Mouse (Mus musculus): Measurements from ENCODE around the gene Ldlrad3.

Gene Ldlrad3

DNA sequence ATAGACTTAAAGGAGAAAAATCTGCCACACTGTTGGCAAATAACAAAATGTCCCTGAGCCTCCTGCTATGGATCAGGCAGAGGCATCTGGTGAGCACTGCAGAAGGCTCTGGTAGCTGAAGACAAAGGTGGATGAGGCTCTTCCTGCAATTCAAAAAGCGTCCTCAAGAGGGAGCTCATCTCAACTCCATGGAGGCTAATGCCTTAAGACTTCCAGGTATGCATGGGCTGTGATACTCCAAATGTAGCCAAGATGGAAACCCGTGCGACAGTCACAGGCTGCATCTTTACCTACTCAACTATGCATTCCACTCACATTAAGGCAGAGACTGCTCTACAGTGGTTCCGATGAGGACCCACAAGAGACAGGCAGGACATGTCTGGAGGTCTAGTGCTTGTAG is 108.6 kb downstream of the Ldlrad3 start:
- no peak for DNase-seq (ENCODE audit: extremely low read depth, insufficient read length, low spot score)

DNA sequence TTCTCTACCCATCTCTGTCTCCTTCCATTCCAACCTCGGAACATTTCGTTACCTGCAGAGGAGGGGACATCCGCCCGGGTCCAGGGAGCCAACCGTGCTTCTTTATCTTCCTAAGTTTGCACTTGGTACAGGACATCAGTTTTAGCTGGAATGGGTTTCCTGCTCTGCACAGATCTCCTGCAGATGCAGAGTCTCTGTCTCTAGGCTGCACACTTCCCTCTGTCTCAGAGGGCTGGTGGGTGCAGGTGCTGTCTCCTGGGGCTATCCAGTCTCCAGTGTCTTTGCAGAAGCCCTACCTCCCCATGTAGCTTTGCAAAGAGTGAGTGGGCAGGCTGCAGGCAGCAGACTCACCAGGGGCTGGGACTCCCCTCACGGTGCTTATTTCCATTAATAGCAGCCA is 109.9 kb downstream of the Ldlrad3 start:
- DNase-seq (ENCODE audit: extremely low read depth, insufficient read length, low spot score) = no peak

DNA sequence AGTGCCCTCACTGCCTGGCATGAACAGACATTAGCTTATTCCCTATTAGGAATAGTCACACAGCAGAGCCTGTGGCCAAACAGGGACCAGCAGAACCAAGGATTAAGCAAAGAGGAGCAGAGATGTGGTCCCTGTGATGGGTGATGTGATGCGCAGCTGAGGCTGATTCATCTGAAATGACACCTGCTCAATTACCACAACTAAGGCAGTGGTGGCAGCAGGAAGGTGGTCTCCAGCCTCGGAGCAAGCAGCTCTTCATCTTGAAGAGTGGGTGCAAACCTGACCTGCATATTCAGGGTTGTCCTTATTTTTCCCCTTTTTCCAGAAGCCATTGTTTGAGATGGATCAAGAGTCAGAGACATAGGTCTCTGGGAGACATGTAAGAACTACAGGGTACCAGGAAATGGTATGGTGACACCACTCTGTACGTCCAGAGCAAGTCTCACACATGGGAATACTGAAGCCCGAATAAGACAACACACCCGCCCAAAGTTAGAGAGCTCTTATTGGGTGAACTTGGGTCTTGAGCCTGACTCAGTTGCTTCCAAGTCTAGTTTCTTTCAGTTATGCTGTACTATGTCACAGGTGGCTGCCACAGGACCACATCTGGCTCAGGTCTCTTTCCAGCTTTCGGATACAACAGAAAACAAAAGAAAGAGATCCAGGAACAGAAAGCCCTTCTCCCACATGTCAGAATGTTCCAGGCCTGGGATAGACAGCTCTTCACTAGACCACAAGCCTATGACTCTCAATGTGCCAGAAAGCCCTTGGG is 112.7 kb downstream of the Ldlrad3 start:
- DNase-seq (ENCODE audit: extremely low read depth, insufficient read length, low spot score) = no peak

DNA sequence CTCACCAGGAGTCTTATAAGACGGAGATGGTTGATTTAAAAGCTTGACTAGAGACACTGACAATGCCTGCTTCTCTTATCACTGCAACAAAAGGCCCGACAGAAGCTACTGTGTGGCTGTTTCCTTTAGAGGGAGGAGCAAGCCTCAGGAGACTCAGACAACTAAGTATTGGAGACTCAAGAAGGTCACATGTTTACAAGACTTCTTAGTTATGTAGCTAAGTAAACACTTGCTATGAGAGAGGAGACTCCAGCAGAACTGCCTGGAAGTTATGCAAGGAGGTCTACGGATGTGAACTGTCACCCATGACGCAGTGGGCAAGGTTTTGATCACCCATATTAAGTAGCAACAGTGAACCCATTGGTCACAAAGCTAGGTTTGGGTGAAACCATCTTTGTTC is 113.3 kb downstream of the Ldlrad3 start:
- no peak for DNase-seq (ENCODE audit: extremely low read depth, insufficient read length, low spot score)

DNA sequence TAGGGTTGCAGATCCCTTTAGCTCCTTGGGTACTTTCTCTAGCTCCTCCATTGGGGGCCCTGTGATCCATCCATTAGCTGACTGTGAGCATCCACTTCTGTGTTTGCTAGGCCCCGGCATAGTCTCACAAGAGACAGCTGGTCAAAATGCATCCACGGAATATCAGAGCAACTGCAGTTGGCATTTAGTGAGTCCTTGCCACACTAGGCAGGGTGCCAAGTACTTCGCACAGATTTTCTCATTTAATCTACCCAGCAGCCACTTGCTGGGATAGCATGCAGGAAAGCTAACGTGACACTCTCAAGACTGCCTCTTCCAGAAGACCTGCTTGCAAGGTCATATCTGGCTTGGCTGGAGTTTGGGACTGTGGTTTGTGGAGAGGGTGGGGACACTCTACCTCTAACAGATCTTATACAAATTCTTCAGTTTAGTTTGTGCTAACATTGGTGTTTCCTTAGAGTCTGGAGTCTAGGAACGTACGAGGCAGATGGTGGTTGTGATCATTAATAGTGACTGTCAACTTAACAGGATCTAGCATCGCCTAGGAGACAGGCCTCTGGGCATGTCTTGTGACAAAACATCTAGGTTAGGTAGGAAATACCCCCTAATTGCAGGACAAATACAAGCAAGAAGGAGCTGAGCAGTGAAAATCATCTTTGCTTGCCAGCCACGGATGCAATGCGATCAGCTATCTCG is 115.0 kb downstream of the Ldlrad3 start:
- DNase-seq (ENCODE audit: extremely low read depth, insufficient read length, low spot score) = no peak

DNA sequence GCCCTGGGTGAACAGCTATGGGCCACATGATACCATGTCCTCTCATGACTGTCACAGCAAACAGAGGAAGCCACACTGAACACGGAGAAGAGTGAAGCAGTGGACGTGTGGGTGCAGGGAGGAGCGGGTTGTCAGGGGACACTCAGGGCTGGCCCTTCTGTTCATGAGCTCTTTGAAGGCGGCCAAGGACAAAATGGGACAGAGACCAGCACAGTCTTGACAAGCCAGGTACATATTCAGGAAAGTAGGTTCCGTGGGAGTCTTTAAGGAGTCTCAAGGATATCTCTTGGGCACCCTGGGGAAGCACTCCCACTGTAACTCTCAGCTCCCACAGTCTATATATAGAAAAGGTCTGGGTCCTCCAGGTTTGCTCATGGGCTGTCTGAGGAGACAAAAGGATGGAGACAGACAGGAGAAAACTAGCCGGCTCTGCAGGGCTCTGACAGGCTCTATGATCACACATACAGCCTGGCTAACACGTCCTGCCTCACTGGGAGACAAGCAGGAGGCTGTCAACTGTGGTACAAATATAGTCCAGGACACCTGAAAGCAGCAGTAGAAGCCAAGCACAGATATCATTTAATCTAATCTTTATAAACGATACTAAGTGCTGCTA is 121.3 kb downstream of the Ldlrad3 start:
- no peak for DNase-seq (ENCODE audit: extremely low read depth, insufficient read length, low spot score)

DNA sequence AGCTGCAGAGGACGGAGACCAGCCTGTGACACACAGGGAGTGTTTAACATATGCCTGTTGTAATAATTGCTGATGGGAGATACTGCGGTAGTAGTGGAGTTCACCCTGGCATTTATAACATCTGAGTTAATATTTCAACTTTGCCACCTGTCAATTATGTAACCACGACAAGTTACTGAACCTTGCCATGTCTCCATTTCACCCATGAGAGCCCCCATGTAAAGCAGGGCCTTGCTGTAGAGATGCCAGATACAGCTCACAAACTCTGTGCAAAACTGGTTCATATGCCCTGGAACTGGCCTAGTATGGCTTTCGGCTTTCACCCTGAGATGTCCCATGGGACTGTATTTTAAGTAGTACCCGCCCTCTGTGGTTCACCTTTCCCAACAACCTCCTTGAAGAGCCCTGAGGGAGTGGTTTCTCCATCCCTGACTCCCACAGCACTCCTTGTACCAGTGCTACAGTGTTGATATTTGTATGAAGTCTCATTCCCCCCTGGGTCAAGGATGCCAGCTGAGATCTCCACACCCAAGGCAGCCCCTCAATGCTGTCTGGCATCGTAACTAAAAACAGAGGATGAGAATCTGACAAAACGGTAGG is 122.2 kb downstream of the Ldlrad3 start:
- no peak for DNase-seq (ENCODE audit: extremely low read depth, insufficient read length, low spot score)

DNA sequence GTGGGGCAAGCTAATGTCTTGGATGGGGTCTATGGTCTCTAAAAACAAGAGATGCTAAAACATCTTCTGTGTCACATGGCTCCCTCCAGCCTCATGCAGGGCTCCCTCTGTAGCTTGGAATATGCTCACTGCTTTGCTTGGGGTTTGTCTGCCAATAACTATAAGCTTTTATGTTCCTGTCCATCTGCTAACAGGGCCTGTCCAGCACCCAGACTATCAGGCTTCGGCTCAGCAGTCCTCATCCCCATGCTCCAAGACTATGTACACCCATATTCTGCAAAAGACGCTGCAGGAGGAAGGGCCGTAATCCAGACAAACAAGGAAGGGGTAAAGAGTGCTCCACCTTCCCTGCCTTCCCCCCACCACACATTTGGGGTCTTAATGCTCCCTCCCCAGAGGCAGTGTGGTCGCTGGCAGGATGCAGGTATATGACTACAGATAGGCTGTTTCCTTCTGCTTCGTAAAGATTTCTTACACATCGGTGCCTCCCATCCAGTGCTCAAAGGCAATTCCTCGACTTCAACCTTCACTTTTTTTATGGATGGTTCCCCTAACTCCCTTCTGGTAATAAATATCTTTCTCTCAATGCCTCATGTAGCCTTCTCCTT is 123.2 kb downstream of the Ldlrad3 start:
- DNase-seq (ENCODE audit: extremely low read depth, insufficient read length, low spot score) = no peak

DNA sequence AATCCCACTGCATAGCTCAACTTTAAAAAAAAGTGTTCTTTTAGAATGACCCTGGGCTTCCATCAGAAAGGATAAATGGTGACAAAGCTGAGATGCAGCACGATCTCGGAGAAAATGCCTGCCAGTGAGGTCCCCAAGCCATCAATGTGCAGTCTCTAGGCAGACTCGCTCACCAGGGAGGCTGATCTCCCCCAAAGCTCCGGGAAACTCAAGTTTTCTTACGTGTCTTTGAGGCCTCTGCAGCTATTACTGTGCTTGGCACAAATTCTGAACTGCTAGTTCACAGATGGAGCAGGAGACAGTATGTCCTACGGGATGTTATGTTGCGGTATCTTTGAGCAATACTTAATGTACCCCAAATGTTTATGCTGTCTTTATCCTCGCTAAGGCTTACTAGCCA is 124.3 kb downstream of the Ldlrad3 start:
- DNase-seq (ENCODE audit: extremely low read depth, insufficient read length, low spot score) = no peak

DNA sequence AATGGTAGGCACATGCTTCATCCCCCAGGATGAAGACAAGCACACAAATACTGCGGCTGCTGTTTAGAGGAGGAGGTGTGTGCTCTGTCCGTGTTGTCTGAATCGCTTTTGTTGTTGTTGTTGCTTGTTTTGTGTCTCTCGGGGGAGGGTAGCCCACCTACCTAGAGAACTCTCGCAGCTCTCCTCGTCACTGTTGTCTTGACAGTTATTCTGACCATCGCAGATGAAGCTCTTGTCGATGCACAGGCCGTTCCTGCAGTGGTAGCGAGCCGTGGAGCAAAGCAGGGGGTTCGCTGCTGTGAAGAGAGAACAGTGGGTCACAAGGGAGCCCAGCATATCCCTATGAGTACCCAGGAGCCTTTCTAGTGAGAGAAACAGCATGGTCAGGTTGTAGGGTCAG is 128.4 kb downstream of the Ldlrad3 start:
- DNase-seq (ENCODE audit: extremely low read depth, insufficient read length, low spot score) = no peak

DNA sequence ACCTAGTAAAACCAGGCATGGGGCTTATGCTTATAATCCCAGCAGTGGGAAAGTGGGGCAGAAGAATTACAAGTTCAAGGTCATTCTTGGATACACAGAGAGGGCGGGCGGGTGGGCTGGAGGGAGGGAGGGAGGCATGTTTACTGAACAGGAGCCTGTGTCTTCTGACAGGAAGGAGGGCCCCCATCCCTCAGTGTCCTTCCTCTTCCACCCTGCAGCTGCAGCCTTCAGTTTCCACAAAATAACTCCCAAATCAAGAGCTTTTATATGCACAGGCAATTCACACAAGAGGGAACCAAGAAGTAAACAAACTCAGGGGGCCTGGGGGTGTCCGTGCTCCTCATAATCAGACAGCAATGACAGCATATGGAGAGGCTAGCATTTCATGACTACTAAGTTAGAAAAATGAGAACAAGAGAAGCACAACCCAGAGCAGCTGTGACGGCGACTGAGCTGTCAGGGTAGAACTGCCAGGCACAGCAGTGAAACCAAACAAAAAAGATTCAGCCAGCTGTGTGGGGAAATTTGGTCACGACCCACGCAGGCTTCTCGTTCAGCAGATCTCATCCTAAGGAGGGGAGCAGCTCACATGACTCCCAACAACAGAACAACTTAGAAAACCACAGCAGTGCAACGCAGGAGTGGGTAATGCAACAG is 129.0 kb downstream of the Ldlrad3 start:
- DNase-seq (ENCODE audit: extremely low read depth, insufficient read length, low spot score) = no peak

DNA sequence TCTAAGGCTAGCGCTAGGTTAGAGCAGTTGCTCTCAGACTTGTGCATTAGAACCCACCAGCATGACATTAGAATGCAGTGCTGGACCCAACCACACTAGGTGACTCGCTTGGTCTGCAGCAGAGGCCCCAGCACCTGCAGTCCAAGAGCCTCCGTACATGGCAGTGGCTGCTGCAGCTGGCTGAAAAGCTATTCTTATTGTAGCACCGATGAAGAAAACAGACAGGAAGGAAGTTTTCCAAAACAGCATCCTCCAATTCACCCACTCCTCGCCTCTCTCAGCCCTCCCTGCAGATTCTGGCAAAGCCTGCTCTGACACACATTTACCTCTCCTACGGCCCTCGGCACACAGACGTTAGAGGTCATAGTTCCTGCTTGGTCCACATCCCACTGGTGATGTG is 130.0 kb downstream of the Ldlrad3 start:
- no peak for DNase-seq (ENCODE audit: extremely low read depth, insufficient read length, low spot score)

DNA sequence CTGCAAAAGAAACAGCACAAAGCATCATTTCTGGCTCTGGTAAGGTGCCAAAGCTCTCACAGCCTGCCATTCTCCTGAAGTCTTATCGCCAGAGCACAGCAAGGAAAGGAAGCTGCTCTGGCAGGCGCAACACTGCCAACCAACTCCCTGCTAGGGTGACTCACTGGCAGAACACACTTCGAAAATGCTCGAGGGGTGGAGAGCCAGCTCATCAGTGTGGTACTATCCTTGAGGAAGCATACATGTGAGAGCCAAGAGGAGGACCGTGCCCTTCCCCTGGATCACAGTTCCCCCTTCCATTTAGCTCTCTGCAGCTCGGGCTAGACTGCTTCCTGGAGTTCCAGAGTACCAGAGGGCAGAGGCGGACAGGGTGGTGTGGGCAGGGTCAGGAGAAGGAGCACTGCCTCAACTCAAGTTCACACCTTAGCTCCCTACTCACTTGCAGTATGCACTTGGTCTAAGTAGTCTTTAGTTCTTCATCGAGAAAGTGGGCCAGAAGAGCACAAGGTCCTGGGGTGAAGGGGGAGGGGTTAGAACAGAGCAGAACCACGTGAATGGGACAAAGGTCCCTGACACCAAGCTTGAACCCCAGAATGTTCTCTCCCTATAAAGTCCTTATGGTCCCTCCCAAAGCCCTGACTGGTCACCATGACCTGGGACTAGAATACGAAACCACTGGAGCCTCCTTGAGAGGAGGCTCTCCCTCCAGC is 133.1 kb downstream of the Ldlrad3 start:
- peak; percentile 66 for DNase-seq (ENCODE audit: extremely low read depth, insufficient read length, low spot score)

DNA sequence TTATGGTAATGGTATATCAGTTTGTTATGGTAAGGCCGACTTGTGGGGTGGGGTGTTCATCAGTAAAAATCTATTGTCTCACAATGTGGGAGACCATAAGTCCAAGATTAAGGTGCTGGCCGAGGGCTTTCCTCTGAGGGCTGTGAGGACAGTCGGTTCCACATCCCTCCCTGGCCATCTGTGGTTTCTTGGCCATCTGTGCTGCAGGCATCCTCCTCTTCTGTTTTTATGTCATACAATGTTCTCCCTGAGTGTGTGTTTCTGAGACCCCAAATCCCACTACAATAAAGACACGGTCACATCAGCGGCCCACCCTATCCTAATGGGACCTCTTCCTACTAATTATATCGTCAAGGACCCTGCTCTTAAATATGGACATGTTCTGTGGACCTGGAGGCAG is 133.8 kb downstream of the Ldlrad3 start:
- DNase-seq (ENCODE audit: extremely low read depth, insufficient read length, low spot score) = no peak

DNA sequence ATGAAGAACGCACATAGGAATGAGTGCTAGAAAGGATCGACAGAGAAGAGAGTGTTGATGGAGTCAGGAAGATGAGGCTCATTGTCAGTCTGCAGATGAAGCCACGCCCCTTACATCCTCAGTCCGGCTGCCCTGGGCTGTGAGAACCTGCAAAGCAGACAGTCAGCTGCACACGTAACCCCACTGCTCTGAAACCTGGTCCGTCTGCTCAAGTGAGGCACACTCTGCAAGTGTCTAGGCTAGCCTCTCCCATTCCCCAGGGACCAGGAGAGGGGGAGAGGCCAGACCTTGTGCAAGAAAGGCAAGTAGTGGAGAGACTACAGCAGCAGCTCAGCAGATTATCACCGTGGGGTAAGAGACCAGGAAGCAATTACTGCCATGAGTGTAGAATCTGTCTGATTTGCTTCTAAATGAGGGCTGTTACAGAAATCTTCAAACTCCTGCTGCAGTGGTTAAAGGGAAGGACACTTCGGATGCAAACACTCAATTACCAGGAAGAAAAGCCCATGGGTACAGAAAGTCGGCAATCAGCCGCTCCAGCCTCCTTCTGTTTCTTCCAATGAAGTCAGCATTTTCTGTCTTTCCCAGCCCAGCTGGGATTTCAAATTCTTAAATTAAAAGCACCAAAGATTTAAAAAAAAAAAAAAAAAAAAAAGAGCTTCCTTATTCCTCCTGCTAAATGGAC is 136.2 kb downstream of the Ldlrad3 start:
- no peak for DNase-seq (ENCODE audit: extremely low read depth, insufficient read length, low spot score)

DNA sequence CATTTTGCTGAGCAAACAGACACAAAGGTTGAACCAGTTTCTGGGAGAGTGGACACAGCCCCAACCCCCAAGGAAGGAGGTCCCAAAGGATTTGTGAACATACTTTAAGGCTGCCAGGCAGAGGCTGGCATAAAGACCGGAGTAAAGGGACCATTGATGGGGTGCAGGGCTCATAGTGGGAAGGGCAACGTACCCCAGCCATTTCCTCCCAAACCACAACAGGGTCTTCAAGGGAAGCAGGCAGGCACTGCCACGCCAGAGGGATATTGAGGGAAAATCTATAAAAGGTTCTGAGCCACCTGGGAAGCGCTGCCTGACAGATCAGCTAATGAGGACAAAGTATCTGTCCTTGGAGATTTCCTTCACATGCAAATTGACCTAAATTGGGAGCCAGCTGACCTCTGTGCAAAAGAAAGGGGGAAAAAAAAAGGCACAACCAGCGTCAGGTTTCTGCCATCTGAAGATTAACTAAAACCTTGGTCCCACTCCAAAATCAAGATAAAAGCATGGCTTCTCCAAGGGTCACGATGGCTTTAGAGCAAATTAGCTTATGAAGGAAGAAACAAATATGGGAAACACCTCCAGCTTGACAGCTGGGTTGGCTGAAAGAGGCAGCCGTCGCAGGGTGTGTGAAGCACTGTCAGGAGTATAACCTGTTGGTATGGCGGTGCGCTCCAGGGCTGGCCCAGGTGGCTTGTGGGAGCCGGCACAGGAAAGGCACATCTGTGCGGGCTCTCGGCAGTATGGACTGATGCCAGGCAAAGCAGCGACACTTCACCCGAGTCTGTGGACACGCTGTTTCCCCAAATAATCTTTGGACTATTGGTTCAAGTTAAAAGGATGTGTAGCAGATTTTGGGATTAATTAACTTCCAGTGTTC is 137.6 kb downstream of the Ldlrad3 start:
- DNase-seq (ENCODE audit: extremely low read depth, insufficient read length, low spot score) = no peak

DNA sequence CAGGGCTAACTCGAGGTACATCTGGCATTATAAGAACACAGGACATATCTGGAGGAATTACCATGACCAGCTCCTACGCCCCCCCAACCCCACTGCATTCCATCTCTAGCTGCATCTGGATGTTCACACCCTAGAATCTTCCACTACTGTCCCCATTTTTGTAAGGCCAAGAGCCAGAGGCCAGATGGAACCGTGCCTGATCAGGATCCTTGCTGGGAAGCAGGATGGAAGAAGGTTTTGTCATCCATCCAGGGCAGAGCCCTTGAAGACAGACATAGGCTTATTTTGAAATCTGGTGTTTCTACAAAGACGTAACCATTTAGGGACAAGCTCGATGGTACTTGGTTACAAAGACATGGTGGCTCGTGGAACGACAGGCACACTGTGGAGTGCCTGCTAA is 139.7 kb downstream of the Ldlrad3 start:
- DNase-seq (ENCODE audit: extremely low read depth, insufficient read length, low spot score) = no peak

DNA sequence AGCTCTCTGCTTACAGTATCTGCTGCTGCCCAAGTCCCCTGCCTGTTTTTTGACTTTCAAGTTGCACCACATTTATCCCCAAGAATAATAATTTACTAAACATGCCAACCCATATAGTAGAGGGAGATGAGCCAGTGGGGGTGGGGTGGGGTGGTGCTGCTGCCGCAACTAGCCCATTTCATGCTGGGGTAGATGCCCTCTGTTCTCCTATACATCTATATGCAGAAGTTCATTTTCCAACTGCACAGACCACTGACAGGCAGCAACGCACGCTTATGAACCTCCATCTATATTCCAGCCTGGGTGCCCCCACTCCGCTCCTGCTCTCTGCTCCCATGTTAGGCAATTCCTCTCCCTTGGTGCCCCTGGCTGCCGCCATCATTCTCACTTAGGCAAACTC is 145.7 kb downstream of the Ldlrad3 start:
- DNase-seq (ENCODE audit: extremely low read depth, insufficient read length, low spot score) = no peak

DNA sequence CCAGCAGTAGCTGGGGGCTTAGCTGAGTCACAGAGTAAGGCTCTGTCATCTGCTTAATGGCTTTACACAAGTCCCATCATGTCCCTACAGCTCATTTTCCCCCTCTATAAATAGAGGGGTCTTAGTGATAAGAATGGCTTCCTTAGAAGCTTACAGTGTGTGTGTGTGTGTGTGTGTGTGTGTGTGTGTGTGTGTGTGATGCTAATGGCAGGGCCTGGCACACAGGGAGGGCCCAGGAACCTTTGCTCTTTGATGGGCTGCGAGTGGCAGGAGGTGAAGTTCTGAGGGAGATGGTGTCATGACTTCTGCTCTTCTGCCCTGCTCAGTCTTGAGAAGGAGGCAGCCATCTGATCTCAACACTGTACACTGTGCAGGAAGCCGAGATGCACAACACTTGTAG is 146.2 kb downstream of the Ldlrad3 start:
- DNase-seq (ENCODE audit: extremely low read depth, insufficient read length, low spot score) = no peak

Measured in 3134 (cell line).